Mouse (Mus musculus) bone marrow, adult 2 months (tissue): ENCODE measurements around the gene Kcnk18.

Source experiments
- CTCF ChIP-seq: fragments of 200-500 bp; IDR thresholded peaks from 2 replicates; pipeline ENCODE4 v1.5.1; 2011; ENCODE audit warnings: low read length, control low read depth; ENCODE audit not compliant: control insufficient read depth, insufficient read depth
- POLR2A ChIP-seq: fragments of 200-500 bp; IDR thresholded peaks from 2 replicates; pipeline ENCODE4 v1.6.1; 2011; ENCODE audit warnings: low read depth, mild to moderate bottlenecking, control low read depth, low read length, borderline replicate concordance; ENCODE audit not compliant: control insufficient read depth

- no peak for TF ChIP-seq POLR2A
- TF ChIP-seq CTCF = no peak
Observed at GRCm38 (mm10) chr19:59171871-59172245, 47.2 kb upstream of the Kcnk18 start.
